Mouse (Mus musculus): ENCODE results near the gene Slc22a1. TPM values are rescaled to one million over a fixed set of nuclear protein-coding genes. Genes with fewer than 3 reads are reported as not detected.

Gene Slc22a1
- total RNA-seq (2021): 10 to 100 TPM; 12.1 to 17.8 TPM
- long read RNA-seq, experiment 1, transcript Slc22a1-202 (4 exons, 447 nt): major isoform, 19 of 20 reads
- long read RNA-seq, experiment 1, partial matches to known transcripts: 1 of 20 reads
- long read RNA-seq, experiment 1, other reads (novel, unspliced or antisense): 0 of 20 reads
- long read RNA-seq, experiment 2, transcript Slc22a1-202 (4 exons, 447 nt): major isoform, 5 of 5 reads
- long read RNA-seq, experiment 2, partial matches to known transcripts: 0 of 5 reads
- long read RNA-seq, experiment 2, other reads (novel, unspliced or antisense): 0 of 5 reads

DNA sequence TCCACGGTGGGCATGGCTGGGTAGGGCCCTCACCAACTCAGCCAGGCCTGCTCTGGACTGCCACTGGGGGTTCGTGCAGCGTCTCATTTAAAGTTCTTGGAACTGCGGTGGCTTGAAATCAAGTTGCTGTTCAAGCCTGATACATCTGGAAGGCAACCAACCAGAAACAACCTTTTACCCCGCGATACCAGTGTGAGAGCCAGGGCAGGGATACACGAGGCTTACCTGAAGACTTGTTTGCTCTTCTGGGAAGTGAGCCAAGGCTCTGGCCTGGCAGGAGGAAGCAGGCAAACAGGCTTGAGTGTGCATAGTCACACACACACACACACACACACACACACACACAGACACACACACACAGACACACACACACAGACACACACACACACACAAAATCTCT is at the start of gene Slc22a1:
Gene Slc22a1, minus strand, starts transcription at position 184 of the 400 bp plus-strand sequence.
- no peak for DNase-seq

DNA sequence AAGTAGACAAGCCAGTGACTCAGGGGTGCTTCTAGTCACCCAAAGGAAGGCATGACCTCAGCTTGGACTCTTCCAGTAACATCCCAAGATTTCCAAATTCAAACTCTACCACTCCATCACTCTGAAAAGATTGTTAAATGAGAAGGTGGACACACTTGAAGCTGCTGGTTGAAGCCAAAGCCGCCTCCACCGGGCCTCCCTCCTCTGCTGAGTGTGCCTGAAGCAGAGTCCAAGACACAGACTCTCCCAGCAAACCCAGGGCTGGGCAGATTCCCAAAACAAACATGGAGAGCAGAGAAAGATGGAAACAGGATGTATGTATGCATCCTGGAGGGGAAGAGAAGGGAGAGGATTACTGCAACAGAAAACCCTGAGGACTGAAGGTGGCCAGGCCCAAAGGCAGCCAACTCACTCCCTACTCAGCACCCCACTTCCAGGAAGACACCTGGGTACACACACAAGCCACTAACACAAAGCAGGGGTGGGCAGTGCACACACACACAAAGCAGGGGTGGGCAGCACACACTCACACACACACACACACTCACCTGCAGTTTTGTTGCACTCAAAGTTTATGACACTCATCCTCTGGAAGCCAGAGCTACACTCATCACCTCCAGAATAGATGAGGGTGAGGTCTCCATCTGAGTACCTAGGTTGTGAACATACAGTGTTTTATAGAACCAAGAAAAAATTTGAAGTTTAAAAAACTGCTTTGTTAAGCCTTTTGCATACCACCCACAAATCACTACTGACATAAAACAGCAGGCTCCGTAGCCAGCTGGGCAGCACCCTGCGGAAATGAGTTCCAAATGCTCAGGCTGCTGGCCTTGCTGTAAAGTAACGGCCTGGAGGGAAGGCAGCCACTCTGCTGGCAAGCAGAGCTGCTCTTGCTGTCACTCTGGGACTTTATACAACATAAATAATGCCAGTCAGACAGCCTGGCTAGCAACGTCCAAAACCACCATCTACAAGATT is 49.4 kb upstream of the Slc22a1 start:
- DNase-seq: peak; percentile 70 to 77

DNA sequence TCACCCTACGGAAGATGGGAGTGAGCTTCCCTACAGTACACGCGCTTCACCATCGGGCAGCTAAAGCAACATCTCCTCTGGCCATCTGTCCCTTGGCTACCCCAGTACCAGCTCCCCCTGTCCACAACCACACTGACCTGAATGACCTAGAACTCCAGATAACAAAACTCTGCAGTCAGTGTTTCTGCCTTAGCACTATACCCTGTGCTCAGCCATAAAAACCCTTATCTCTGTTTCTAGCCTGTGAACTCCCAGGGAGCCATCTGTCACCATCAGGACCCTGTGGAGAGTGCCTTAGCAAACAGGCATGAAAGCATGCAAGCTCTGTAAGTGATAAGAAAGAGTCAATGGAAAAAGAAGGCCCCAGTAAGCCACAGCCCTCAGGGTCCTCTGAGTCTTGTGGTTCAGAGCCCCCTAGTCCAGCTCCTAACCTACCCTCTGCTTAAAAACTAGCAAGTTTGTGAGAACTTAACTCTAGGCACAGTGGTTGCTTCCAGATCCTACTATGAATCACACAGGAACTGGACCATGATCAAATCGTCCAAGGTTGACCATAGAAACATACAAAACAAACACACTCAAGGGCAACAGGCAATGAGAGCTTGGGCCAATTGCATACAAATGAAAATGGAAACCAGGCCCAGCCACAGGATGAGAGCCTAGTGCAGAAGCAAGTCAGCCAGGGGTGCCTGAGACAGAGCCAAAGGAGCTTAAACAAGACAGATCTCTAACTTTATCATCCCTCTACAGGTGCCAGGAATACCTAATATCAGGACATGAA is 48.5 kb upstream of the Slc22a1 start:
- DNase-seq: peak; percentile 75 to 82

DNA sequence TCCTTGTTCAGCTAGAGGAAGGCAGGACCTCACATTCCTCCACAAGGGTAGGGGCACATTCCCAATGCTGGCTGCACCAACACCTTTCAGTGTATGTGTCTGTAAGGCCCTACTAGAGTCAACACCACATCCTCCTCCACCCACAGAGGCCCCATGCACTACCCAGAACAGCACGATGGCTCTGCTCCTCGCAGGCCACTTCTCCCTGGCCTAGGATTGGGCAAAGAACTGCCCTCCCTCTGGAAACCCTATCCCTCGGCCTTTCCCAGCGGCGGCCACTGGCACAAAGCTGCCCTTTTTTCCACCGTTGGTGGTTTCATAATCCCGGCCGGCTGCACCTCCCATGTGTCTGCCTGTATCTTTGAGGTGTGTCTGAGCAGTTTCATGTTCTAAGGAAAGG is 47.0 kb upstream of the Slc22a1 start:
- DNase-seq: peak; percentile 61 to 62

GRCm38 (mm10) chr17:12721118-12721886 is 45.7 kb upstream of the Slc22a1 start:
- DNase-seq: peak; percentile 18 to 22

DNA sequence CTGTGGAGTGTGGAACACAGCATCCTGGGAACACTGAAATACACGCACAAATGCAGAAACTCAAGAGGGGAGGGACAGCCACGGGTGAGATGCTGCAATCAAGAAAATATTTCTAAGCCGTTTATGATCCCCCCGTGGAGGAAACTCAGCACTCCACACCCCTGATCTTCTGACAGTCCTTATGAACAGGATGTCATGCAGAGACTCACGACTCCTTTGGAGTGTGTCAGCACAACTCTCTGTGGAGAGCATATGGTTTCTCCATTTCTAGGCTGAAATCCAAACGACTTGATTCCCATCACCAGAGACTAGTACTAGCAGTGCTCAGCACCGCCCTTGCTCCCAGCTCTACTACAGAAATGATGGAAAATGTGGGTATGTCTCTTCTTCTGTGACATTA is 42.6 kb upstream of the Slc22a1 start:
- peak; percentile 34 to 50 for DNase-seq

DNA sequence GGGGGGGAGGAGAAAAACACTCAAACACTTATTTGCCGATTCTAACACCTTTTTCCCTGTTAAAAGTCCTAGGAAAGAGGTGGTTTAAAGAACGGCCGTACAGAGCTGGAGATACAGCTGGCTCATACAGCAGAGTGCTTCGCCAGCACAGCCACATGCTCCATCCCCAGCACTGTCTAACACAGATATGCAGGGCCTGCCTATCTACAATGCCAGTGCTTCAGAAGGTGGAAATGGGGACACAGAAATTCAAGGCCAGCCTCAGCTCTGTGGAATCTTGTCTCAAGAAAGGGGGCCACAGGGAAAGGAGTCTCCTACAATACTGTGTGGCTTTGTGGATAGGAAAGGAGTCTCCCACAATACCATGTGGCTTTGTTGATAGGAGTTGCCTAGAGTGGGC is 41.8 kb upstream of the Slc22a1 start:
- no peak for DNase-seq

- DNase-seq: no peak
Observed at GRCm38 (mm10) chr17:12715032-12715431, 39.4 kb upstream of the Slc22a1 start.

DNA sequence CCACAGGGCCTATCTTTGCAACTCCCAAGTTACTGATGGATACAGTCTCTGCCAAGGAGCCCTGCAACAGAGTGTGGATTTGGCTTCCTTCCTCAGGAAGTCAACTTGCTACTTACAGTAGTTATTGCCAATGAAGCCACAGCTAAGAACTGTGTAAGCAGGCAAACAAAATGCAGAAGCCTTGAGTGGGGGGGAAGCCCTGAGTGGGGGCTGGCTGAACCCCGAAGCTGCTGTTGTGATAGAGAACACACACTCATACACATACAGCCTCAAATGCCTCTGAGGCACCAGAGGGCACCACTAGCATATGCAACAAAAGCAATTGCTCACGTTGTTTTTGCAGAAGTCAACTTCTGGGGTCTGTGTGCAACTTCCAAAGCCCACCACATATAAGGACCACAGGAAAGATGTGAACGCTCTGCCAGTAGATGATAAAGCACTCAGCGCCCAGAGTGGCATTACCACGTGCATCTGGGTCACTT is 38.5 kb upstream of the Slc22a1 start:
- peak; percentile 50 to 58 for DNase-seq

DNA sequence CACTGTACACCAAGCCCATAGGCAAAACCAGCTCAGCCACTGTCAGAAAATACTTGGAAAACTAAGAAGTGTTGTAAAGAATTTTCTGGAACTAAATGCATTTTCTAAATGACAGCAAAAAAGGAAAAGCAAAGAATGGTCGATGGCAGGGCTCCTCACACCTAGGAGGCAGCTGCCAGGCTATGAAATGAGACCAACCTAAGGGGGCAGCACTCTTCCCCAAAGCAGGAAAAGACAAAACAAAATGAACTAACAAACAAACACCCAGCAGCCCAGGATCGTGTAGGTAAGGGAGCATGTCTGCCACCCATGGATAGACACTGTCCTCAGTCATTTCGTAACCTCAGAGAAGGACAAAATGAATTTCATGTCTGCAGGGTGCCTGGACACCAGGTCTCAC is 37.4 kb upstream of the Slc22a1 start:
- DNase-seq: no peak

GRCm38 (mm10) chr17:12712191-12712590 is 36.6 kb upstream of the Slc22a1 start:
- DNase-seq: no peak

GRCm38 (mm10) chr17:12710976-12711375 is 35.3 kb upstream of the Slc22a1 start:
- DNase-seq: no peak

DNA sequence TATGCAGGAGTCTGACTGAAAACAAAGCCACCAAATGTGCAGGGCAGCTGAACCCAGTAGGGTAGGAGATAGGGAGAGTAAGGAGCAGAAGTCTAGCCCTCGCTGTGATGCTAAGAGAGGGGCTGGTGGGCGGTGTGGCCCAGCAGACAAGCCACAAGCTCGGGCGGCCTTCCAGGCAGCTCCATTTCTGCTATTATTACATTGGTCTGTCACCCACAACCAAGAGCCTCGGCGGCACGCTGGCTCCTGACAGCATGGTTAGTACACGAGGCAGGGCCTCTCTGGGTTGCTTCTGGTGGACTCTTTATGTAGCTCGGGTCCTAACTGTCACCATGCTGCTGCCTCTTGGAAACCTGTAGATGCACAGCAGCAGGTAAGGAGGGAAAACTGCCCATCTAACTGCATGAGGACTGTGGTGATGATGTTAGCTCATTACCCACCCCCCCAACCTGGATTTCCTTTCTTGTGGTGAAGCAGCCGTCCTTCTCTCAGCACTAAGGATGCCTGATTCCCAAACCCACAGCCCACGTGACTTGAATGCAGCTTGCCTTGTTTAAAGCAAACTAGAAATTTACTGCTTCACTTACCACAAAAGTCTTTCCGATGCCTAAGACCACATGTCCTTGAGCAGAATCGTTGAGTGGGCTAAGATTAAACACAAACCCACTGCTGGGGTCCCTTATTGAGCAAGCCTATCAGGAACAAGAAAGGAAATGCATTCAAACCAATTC is 34.6 kb upstream of the Slc22a1 start:
- DNase-seq: no peak

DNA sequence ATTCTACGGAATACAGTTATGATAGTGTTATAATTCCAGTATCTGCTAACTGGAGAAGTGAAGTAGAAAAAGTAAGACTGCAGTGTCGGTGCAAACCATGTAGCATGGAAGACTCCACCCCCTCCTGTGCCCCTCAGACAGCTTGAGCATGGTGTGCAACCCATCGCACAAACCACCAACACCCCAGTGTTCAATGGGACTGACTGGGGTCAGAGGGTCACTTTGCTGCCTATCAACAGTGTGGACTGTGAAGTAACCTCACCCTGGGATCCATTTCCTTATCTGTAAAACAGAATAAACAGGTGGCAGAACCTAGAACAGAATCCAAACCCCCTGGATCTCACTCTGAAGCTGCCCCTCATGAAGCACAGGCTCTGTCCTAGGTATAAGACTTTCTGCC is 32.8 kb upstream of the Slc22a1 start:
- DNase-seq: no peak

DNA sequence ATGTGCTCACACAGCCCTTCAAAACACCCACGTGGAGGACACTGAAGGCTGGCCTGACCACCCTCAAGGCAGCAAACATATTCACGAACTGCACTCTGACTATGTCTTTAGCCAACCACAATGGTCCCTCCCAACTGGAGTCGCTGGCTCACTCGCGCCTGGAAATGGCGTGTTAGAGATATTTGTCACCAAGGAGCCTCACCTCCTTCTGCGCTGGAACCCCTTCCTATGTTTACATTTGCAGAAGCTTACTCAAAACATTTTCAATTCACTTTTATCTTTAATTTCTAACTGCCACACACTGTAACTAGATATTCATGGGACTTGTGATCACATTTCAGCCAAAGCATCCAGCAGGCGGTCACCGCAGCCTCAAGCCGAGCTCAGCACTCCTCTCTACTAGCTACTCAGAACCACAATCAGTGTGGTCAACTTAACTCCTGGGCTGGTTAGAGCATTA is 31.0 kb upstream of the Slc22a1 start:
- no peak for DNase-seq

DNA sequence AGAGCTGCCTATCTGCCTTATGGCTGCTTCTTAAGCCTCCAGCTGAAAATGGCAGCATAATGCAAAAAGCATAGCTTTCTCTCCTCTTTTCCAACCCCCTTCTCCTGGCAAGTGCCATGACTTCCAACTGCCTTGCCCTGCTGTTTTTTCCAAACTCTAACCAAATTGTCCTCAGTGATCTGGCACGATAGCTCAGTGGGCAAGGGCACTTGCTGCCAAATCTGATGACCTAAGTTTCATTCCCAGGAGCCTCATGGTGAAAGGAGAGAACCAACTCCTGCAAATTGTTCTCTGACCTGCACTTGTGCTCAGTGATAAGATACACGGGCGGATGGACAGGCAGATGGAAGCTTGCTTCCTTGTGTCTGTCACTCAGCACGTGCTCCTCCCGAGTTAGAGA is 27.3 kb upstream of the Slc22a1 start:
- no peak for DNase-seq

DNA sequence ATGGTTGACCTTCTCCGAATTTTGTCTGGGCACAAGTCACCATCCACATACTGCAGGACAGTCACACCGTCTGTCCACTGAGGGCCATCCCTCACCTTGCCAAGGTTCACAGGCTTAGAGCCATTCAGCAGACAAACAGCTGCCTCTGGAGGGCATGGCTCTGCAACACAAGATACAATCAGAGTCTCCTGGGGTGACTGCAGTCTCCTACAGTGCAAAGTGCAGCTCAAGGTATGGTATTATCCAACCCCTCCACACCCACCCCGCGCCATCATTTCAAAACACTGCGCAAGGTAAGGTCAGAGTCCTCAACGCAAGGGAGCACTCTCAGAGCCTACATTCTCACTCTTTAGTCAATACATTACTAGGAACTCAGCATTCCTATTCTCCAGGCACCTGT is 24.7 kb upstream of the Slc22a1 start:
- DNase-seq: no peak

GRCm38 (mm10) chr17:12691899-12692298 is 16.3 kb upstream of the Slc22a1 start:
- DNase-seq: peak in 1 of 2 experiments; percentile 13

DNA sequence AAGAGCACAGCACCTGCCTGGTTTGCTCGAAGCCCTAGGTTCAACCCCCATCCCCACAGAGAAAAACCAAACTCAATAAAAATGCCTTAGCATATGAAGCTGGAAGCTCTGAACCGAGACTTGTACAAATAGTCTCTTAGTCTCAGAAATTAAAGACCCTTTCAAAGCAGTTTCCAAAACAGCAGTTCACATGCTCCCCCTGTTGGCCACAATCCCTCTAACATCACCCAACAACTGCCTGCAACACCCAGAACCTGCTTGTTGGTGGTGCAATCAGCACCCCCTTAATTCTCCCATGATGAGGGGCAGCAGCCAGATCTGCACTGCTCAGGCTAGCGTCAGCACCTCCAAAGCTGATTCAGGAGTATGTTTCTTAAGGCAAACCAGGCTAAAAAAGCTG is 13.9 kb upstream of the Slc22a1 start:
- DNase-seq: peak; percentile 23 to 59

DNA sequence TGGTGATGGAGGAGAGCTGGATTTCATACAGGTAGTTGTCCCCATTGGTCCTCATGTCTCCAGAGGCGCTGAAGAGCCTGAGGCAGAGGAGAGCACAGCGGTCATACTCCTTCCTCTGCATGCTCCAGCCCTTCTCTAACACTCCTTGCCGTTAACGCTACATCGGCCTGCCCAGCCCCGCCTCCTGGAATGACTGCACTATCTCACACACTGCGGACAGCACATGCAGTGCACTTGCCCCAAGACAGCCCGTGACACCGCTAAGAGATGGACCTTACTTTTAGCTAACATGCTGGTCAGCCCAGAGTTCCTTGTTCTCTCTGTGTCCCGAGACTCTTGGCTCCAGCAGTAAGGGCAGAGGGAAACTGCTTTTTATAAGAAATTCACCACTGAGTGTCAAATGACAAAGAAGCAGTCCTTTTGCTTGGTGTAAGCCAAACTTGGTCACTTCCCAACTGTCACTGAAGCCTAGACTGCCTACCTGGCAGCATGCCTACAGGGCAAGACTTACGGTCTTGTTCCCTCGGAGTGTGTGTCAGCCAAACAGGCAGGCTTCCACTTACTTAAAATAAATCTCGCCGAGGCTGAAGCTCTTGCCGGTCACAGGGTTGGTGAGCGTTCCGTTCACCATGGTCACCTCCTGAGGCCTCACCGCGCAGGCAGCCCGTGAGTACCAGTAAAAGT is 12.9 kb upstream of the Slc22a1 start:
- DNase-seq: peak; percentile 80 to 84

All from heart, adult 18-20 months (tissue).